Mouse (Mus musculus): ENCODE results near the gene Nanog.

- TF ChIP-seq CTCF (IDR thresholded peaks at IDR 0.05; ENCODE audit: control insufficient read depth, insufficient read depth, insufficient read length) (no peak), CEBPB (IDR thresholded peaks at IDR 0.05; ENCODE audit: low read depth) (no peak)
Observed at GRCm38 (mm10) chr6:122702480-122703124, 4.7 kb upstream of the Nanog start.

Measured in C2C12 (cell line).